In genomic region chr10:77151551-77152002, GRCm38 (mm10) we compare ENCODE assay signal across 9 mouse cellular contexts. TPM values are rescaled to one million over a fixed set of nuclear protein-coding genes. Genes with fewer than 3 reads are reported as not detected.
DNase-seq lines count a peak whose midpoint lies in the region; ATAC-seq and TF ChIP-seq lines count a peak whose summit lies in the region.
"Had no signal": no experiment of that assay in that cellular context is flagged by ENCODE, and none has a peak within 500 bp of the region (broad histone marks: within the 10 kb centered on the region; RNA-seq: fewer than 3 reads in every experiment).

No protein-coding gene starts in this region.

- no peaks in the 10 kb centered on the region for H3K27me3 ChIP-seq in heart, embryonic 11.5 days (ENCODE audit: control insufficient read depth, insufficient read depth, low read length)
- H3K27me3 ChIP-seq in forebrain, embryonic 12.5 days: no peaks in the 10 kb centered on the region
- no peaks in the 10 kb centered on the region for H3K27me3 ChIP-seq in kidney, embryonic 15.5 days
- no peaks in the 10 kb centered on the region for H3K27me3 ChIP-seq in neural tube, embryonic 11.5 days (ENCODE audit: control insufficient read depth, insufficient read depth, low read length)
- H3K27me3 ChIP-seq in liver, postnatal 0 days (ENCODE audit: insufficient read depth, low read length): no peaks in the 10 kb centered on the region

- intact Hi-C loops in left cerebral cortex, postnatal 4 days (cut with DNase I): no loop called here

- DNase-seq in heart, adult 11 months: no peak
- DNase-seq in neural tube, embryonic 11.5 days (ENCODE audit: low spot score): peak; percentile 39
- no peak for DNase-seq in liver, postnatal 0 days
- DNase-seq in left cerebral cortex, postnatal 4 days: no peak
- DNase-seq in retina, embryonic 14.5 days (ENCODE audit: low spot score): no peak
- DNase-seq: cerebellum, adult 9-11 months had no signal

- no peak overlapping the region for H3K9ac ChIP-seq in heart, embryonic 11.5 days (ENCODE audit: low read depth, low read length)
- peak overlapping the region; percentile 29; the same call in 1 of the 2 replicates for H3K9ac ChIP-seq in forebrain, embryonic 12.5 days
- no peak overlapping the region for H3K9ac ChIP-seq in kidney, embryonic 15.5 days
- peak overlapping the region; percentile 37 for H3K9ac ChIP-seq in neural tube, embryonic 11.5 days (ENCODE audit: low read length)
- H3K9ac ChIP-seq in liver, postnatal 0 days (replicated peaks): no peak overlapping the region

- H3K4me3 ChIP-seq in heart, embryonic 11.5 days (ENCODE audit: low read depth, low read length): no peak overlapping the region
- H3K4me3 ChIP-seq in forebrain, embryonic 12.5 days (replicated peaks): no peak overlapping the region
- H3K4me3 ChIP-seq in kidney, embryonic 15.5 days (replicated peaks): no peak overlapping the region
- no peak overlapping the region for H3K4me3 ChIP-seq in neural tube, embryonic 11.5 days (ENCODE audit: low read depth, low read length)
- no peak overlapping the region for H3K4me3 ChIP-seq in liver, postnatal 0 days (ENCODE audit: low read depth, low read length)

- no peak for ATAC-seq in heart, embryonic 11.5 days (replicated peaks; ENCODE audit: insufficient number of reproducible peaks, low FRiP score, low TSS enrichment)
- peak; percentile 45 for ATAC-seq in forebrain, embryonic 12.5 days (ENCODE audit: low FRiP score)
- peak; percentile 32 for ATAC-seq in kidney, embryonic 15.5 days (replicated peaks; ENCODE audit: low FRiP score)
- peak; percentile 42; the same call in 1 of the 2 replicates for ATAC-seq in neural tube, embryonic 11.5 days (ENCODE audit: insufficient read depth, low FRiP score, low TSS enrichment)
- no peak for ATAC-seq in liver, postnatal 0 days

- no peak for TF ChIP-seq EP300 in liver, postnatal 0 days (IDR thresholded peaks at IDR 0.05; ENCODE audit: low read depth)

- no peaks in the 10 kb centered on the region for H3K36me3 ChIP-seq in heart, embryonic 11.5 days (ENCODE audit: control insufficient read depth, insufficient read depth, low read length)
- H3K36me3 ChIP-seq in forebrain, embryonic 12.5 days (replicated peaks): no peaks in the 10 kb centered on the region
- H3K36me3 ChIP-seq in kidney, embryonic 15.5 days: no peaks in the 10 kb centered on the region
- no peaks in the 10 kb centered on the region for H3K36me3 ChIP-seq in neural tube, embryonic 11.5 days (ENCODE audit: control insufficient read depth, insufficient read depth, low read length)
- H3K36me3 ChIP-seq in liver, postnatal 0 days (replicated peaks; ENCODE audit: insufficient read depth, low read length): no peaks in the 10 kb centered on the region

- no peak for TF ChIP-seq CTCF in liver, postnatal 0 days (IDR thresholded peaks at IDR 0.05; ENCODE audit: low read depth)

- H3K27ac ChIP-seq in heart, embryonic 11.5 days (ENCODE audit: low read depth, low read length): peak overlapping the region; percentile 65
- H3K27ac ChIP-seq in forebrain, embryonic 12.5 days: peak overlapping the region; percentile 92
- peak overlapping the region; percentile 96 for H3K27ac ChIP-seq in kidney, embryonic 15.5 days
- peak overlapping the region; percentile 49 for H3K27ac ChIP-seq in neural tube, embryonic 11.5 days (ENCODE audit: low read depth, low read length)
- no peak overlapping the region for H3K27ac ChIP-seq in liver, postnatal 0 days (ENCODE audit: low read depth)

- H3K4me1 ChIP-seq in heart, embryonic 11.5 days (ENCODE audit: control insufficient read depth, insufficient read depth, low read length): peaks cover 67% of the 10 kb centered on the region
- peaks cover 59% of the 10 kb centered on the region for H3K4me1 ChIP-seq in forebrain, embryonic 12.5 days
- peaks cover 85% of the 10 kb centered on the region for H3K4me1 ChIP-seq in kidney, embryonic 15.5 days
- H3K4me1 ChIP-seq in neural tube, embryonic 11.5 days (ENCODE audit: control insufficient read depth, insufficient read depth, low read length): peaks cover 34% of the 10 kb centered on the region
- H3K4me1 ChIP-seq in liver, postnatal 0 days (ENCODE audit: insufficient read depth): 0 out of 2 replicates have a peak, but pooled peaks cover 6% of the 10 kb centered on the region

- H3K9me3 ChIP-seq in heart, embryonic 11.5 days (replicated peaks; ENCODE audit: control insufficient read depth, low read length): no peaks in the 10 kb centered on the region
- no peaks in the 10 kb centered on the region for H3K9me3 ChIP-seq in forebrain, embryonic 12.5 days
- no peaks in the 10 kb centered on the region for H3K9me3 ChIP-seq in kidney, embryonic 15.5 days (replicated peaks)
- H3K9me3 ChIP-seq in neural tube, embryonic 11.5 days (ENCODE audit: control insufficient read depth, low read length): no peaks in the 10 kb centered on the region
- no peaks in the 10 kb centered on the region for H3K9me3 ChIP-seq in liver, postnatal 0 days (ENCODE audit: low read length)

- peak overlapping the region; percentile 52; the same call in 1 of the 2 replicates for H3K4me2 ChIP-seq in heart, embryonic 11.5 days
- peak overlapping the region; percentile 44 for H3K4me2 ChIP-seq in forebrain, embryonic 12.5 days
- H3K4me2 ChIP-seq in kidney, embryonic 15.5 days: peak overlapping the region; percentile 37
- peak overlapping the region; percentile 32 for H3K4me2 ChIP-seq in neural tube, embryonic 11.5 days (ENCODE audit: low read depth)
- no peak overlapping the region for H3K4me2 ChIP-seq in liver, postnatal 0 days (ENCODE audit: low read depth, low read length)

- WGBS in heart, embryonic 11.5 days (ENCODE audit: insufficient replicate concordance): 64% methylated on average over 4 of the region's 4 CpGs
- WGBS in forebrain, embryonic 12.5 days: 30% methylated on average over 4 of the region's 4 CpGs
- 55% methylated on average over 4 of the region's 4 CpGs for WGBS in kidney, embryonic 15.5 days
- WGBS in neural tube, embryonic 11.5 days: 55% methylated on average over 4 of the region's 4 CpGs
- WGBS in liver, postnatal 0 days (ENCODE audit: insufficient replicate concordance): 79% methylated on average over 4 of the region's 4 CpGs

RNA-seq across cellular contexts. Expression of gene Col18a1, which starts 14.8 kb away (rescaled TPM):
- 113 and 164 TPM in 2 replicates for polyA plus RNA-seq in heart, embryonic 11.5 days (2014; fragmentation: Nextera tagmentation; extraction: Ambion mirVana)
- 79.0 and 83.1 TPM in 2 replicates for polyA plus RNA-seq in forebrain, embryonic 12.5 days (2016; fragmentation: Nextera tagmentation; extraction: Ambion mirVana)
- polyA plus RNA-seq in kidney, embryonic 15.5 days (2015; fragmentation: Nextera tagmentation; extraction: Ambion mirVana): 195 and 206 TPM in 2 replicates
- 80.1 and 83.2 TPM in 2 replicates for polyA plus RNA-seq in neural tube, embryonic 11.5 days (2014; fragmentation: Nextera tagmentation; extraction: Ambion mirVana)
- polyA plus RNA-seq in liver, postnatal 0 days (2015; fragmentation: Nextera tagmentation; extraction: Ambion mirVana): 137 and 167 TPM in 2 replicates
- total RNA-seq in left cerebral cortex, postnatal 4 days (2021): 10 to 100 TPM; 18.4 to 21.4 TPM

Comparison
In these comparisons a context has a peak if more than half of its experiments do, and no peak if none do; other contexts are left out.
1. ATAC-seq: peak in forebrain, embryonic 12.5 days (single experiment), kidney, embryonic 15.5 days (single experiment) and neural tube, embryonic 11.5 days (single experiment); none in heart, embryonic 11.5 days (single experiment) and liver, postnatal 0 days (single experiment).
2. H3K9ac ChIP-seq: peak in forebrain, embryonic 12.5 days (single experiment) and neural tube, embryonic 11.5 days (single experiment); none in heart, embryonic 11.5 days (single experiment), kidney, embryonic 15.5 days (single experiment) and liver, postnatal 0 days (single experiment).